Mouse (Mus musculus) kidney, postnatal 10 days (tissue): Measurements from ENCODE around the gene Ms4a10.

ENCODE experiments used
- DNase-seq: peaks from one replicate; pipeline ENCODE4 v3.0.0; 2021; ENCODE audit warnings: mixed read lengths

Gene Ms4a10

DNA sequence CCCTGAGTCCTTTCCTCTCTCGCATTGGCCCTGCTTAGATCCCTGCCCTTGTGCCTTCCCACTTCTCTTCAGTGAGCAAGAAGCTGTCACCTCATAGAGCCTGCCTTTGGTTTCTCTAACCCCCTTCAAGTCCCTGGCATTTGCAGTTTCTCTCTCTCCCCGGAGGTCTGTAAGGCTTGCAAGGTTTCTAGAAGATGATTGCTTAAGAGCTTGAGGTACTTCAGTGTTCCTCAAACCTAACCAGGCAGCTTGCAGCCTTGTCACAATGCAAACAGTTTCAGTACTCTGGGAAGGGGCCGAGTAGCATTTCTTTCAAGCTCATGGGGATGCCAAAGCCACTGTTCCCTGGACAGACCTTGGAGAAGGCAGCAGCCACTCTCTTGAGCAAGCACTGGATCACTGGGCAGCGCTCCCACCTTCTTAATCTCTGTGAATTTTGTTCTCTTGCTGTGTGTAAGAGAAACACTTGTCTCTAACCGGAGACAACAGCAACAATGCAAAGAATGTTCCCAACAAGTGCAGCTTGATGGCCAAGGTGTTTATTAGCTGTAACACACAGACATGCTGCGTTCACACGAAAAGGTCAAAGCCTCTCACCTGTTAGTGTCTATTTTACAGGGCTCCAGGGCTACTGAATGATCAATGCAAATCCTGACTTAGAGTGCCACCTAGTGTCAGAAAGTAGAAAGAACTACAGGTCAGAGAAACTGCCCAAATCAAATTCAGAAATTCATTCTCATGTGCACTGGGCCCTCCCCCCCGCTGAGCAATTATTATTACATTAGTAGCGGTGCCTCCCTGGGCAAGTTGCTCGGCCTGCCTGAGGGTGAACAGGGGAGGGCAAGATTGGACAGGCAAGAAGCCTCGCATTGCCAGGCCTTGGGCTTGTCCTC lies 15.1 kb downstream of the Ms4a10 start:
- DNase-seq, result peak; percentile 56

DNA sequence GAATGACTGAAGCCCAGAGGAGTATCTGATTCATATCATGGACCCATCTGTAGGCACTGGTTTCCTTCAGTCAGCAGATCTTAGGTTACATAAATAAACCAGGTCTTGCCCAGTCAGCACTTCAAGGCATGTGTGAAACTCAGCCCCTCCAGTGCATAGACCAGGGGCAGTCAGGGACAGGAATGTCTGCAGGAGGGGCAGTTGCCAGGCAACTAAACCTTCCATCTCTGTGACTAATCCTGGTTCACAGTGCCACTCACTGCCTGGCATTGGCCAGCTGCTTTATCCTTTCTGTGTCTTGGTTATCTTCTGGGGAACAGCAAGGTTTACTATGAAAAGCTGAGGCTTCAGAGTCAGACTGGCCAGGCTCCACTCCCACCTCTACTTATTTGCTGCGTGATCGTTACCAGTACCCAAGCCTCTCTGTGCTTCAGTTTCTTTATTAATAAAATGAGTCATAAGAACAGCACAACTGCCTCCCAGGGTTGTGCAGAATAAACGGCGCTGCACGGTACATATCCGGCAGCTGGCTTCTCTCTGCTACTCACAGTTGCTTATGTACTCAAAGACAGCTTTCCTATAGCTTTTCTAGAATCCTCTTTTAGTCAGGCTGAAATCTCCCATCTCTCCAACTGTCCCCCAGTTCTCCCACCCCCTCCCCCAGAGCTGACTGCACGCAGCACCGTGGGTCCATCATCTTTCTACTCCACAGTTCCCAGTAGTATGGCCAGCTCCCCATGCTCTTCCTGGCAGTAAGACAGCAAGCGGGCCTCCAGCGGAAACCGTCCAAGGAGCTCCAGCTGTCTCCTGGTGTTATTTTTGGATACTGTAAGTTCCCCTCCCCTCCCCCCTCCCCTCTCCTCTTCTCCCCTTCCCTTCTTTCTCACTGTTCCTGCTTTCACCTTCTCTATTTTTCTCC lies 22.2 kb downstream of the Ms4a10 start:
- DNase-seq, result peak; percentile 82

DNA sequence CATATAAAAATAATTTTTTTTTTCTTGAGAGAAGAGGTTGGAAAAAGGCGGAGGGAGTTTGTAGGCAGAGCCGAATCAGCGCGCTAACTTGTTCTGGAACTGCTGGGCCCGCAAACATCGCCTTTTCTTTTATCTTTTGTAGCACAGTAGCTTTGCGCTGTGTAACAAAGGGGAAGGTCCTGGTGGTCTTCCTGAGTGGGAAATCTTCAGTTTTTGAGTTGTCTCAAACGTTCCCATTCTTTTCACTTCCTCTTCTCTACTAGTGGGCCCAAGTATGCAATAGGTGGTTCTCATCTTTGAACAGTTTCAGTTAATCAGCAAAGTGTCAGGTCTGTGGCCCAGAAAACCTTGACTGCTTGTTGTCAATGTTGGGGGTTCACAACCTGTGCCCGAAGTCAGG lies 24.9 kb downstream of the Ms4a10 start:
- DNase-seq, result no peak

DNA sequence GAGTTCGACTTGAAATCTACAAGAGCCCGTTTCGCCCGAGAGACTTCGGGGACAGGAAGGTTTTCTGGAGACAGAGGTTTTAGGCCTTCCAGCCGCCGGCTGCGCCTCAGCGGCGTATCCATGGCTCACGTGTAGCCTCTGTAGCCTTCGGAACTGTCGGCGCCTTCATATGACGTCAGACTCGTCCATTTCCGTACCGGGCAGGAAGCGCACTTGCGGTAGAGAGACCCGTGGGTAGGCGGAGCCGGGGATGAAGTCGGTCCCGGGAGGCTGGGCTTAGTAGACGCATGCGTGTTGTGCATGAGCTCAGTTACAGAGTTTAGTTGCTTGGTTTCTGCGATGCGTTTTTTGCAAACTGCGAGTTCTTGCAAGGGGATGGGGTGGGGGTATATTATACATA lies 25.4 kb downstream of the Ms4a10 start, which contains the start of gene Ccdc86:
Gene Ccdc86, minus strand, starts transcription at position 155 of the 400 bp plus-strand sequence.
- DNase-seq, result peak; percentile 99

DNA sequence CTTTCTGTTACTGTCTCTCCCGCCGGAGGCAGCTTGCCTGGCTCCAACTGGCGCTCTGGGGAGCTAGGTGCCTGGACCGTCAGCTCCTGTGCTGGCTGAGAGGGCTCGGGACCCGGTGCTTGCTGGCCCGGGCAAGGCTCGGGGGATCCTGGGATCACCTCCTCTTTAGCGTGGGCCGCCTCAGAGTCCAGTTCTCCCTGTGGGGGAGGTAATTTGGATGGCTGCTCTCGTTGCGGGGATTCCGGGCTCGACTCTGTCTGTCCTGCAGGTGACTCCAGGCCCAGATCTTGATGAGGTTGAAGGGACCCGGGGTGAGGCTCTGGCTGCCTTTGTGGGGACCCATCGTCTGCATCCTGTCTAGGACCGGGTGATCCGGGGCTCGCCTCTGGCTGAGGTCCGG lies 26.1 kb downstream of the Ms4a10 start:
- DNase-seq, result peak; percentile 26

DNA sequence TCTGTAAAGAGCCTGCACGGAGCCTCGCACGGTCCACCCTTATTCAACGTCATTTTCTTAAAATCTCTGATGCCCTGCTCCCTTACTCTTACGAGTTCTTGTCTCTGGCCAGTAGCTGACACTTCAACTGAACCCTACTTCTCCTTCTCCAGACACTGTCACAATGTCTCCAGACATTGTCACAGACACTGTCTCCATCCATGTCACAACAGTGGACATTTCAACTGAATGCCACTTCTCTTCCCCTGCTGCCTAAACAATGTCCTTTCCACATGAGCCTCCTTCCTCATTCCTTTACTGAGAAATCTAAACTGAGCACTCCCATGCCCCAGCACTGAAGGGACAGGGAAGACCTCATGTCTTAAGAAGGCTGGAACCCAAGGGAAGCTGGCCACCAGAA lies 27.3 kb downstream of the Ms4a10 start:
- no peak for DNase-seq

DNA sequence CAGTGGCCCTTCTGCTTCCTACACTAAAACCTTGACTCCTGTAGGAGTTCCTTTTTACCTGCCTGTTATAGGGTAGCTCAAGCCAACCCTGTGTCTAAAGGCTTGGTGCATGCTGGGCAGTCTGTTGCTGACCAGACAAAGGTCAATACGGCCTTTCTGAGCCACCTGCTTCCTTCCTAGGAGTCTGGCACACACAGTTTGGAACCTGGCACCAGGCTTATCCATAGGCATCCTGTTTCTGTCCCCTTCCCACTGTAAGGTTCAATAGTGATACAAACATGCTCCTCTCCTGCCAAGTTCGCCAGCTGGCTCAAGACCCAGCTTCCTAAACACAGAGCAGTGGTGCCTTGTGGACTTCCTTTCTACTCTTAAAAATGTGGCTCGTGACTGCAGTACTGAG lies 28.0 kb downstream of the Ms4a10 start:
- DNase-seq, result no peak

DNA sequence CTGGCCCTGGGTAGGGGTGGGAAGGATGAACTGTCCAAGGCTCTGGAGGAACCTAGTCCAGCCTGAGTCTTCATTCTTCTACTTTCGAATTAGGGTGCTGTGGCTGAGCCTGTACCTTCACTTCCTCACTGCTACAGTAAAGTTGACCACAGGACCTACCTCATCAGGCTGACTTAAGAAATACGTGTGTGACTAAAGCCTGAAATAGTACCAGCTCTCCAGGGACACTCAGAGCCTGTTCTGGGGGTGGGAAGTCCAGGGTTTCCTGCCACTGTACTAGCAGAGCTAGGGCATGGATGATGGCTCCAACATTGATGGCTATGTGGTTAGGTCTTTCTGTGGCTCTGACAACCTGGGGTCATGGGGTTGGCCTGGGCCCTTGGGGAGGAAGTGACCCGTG lies 30.5 kb downstream of the Ms4a10 start:
- no peak for DNase-seq

DNA sequence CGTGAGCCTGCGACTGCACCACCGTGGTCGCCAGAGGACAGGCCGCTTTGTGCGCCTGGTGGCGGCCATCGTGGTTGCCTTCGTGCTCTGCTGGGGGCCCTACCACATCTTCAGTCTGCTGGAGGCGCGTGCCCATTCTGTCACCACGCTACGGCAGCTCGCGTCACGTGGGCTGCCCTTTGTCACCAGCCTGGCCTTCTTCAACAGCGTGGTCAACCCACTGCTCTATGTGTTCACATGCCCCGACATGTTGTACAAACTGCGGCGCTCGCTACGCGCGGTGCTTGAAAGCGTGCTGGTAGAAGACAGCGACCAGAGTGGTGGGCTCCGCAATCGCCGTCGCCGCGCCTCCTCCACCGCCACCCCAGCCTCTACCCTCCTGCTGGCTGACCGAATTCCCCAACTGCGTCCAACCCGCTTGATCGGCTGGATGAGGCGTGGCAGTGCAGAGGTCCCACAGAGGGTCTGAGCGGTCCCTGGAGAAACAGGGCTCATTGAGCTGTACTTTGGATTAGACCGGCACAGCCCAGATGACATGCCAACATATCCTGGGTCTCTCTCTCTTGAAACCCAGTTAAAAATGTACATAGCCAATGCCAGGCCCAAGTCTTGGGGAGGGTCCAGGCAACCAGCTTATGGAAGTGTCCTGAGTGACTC lies 33.5 kb downstream of the Ms4a10 start:
- peak; percentile 30 for DNase-seq

DNA sequence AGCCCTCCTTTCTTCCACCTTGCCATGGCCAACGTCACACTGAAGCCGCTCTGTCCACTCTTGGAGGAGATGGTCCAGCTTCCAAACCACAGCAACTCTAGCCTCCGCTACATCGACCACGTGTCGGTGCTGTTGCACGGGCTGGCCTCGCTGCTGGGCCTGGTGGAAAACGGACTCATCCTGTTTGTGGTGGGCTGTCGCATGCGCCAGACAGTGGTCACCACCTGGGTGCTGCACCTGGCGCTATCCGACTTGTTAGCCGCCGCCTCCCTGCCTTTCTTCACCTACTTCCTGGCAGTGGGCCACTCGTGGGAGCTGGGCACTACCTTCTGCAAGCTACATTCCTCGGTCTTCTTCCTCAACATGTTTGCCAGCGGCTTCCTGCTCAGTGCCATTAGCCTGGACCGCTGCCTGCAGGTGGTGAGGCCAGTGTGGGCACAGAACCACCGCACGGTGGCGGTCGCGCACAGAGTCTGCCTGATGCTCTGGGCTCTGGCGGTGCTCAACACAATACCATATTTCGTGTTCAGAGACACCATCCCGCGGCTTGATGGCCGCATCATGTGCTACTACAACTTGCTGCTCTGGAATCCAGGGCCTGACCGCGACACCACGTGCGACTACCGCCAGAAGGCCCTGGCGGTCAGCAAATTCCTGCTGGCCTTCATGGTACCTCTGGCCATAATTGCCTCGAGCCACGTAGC lies 34.2 kb downstream of the Ms4a10 start:
- peak; percentile 83 for DNase-seq

DNA sequence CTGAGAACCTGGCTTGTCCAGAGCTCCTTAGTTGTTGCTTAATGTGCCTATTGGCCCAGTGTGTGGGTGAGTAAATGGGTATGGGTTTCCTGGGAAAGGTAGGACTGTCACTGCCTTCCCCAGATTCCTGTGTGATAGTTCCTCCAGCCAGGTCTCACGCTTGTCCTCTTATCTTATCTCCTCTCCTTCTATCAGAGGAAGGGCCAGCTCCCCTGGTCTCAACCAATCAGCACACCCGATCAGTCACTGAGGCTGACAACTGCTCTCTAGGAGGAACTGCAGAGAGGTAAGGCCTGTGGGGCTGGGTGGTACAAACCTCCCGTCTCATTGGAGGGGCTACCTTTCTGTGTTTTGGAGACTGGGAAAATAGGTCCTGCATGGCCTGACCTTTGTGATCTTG lies 35.7 kb downstream of the Ms4a10 start:
- no peak for DNase-seq

DNA sequence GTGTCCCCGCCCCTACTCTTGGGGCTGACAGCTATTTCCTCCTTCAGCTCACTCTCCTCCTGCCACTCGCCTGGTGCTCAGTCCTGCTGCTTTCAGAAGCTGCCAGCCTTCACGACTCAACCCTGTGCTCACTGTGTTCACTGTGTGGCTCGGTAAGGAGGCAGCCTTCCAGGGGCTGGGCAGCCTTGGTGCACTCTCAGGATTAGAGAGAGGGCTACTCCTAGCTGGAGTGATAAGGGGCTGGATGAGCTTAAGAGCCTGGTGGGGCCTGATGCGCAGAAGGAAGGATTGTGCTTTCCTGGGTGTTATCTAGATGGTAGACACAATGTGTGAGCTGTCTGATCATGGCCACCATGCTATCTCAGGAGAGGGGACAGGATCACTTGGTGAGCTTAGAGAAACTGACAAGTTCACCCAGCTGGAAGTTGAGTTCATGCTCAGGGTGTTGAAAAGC lies 37.3 kb downstream of the Ms4a10 start, which contains the start of gene Ptgdr2:
Gene Ptgdr2, plus strand, starts transcription at position 51 of the 454 bp plus-strand sequence.
- DNase-seq, result no peak

DNA sequence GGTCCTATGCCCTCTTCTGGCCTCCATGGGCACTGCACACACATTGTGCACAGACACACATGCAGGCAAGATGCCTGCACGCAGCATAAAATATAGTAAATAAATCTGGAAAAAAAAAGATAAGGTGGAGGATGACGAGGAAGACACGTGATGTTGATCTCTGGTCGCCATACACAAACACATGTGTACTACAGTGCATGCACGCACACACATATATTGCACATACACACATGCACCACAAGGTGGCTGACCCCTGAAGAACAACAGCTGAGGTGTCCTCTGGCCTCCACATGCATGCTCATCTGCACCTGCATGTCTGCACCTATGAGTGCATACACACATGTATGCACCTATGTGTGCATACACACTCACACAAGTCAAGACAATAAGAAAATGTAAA lies 38.4 kb downstream of the Ms4a10 start:
- DNase-seq, result no peak

DNA sequence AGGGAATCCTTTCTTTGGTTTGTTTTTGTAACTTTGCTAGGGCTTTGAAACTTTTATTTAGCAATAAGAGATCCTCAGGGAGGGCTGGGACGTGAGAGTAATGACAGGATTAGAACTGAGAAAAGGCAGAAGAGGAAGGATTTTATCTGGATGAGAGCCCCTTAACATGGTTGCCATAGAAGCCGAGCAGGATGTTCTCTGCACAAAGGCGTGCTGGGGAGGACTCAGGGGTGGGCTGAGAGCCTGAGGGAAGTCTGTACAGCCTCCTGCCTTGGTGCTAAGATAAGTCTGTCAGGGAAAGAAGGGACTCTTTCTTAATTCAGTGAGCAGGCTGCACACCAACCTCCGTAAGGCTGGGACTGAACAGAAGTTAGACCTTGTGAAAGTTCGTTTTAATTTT lies 39.4 kb downstream of the Ms4a10 start:
- DNase-seq, result no peak

DNA sequence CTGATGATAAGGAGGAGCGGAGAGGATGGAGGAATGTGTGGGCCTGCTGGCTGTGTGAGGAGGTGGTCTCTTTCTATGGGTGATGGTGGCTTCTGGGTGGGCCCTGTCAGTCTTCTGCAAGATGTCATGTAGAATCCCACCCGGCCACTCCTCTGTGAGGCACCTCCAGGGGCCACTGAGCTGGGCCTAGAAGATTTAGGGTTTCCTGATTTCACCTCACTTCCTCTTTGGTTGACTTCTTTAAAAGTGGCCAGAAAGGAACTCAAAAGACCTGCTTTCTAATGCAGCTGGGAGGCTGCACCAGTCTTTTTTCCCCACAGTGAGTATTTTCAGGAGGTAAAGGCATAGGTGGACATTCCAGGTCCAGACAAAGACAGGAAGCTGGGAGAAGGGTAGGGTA lies 43.8 kb downstream of the Ms4a10 start:
- DNase-seq, result no peak

DNA sequence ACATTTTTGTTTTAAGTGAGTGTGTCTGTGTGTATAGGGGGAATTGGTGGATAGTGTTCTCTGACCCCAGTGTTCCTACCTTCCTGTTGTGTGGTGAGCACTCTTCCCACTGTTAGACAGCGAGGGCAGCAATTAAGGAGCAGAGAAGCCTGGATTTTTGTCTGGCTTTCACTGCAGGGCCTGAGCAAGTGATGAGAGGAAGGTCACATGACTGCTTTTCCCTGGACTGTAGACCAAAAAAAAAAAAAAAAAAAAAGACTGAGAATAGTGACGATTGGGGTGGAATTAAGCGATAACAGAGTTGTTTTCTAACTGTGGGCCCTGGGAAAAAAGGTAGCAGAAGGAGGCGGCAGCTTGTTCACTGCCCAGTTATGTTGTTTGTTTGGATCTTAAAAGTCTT lies 47.8 kb downstream of the Ms4a10 start:
- no peak for DNase-seq

DNA sequence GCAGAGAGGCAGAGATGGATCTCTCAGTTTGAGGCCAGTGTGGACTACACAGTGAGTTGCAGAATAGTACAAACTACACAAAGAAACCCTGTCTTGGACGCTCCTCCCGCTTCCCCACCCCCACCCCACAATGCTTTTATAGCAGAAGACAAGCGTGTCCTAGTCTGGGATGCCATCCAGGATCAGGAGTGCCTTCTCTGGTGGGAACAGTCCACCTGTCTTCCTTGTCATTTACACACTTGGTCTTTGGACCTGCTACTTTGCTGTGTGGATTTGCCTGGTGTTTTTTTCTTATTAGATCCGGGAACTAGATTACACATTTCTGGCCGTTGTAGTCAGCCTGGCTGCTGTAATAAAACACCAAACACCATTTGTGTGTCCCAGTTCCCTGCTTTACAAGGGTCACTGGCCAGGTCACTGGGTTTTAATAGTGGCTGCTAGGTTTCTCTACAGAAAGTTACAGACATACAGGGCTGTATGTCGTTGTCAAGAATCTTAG lies 48.3 kb downstream of the Ms4a10 start:
- DNase-seq, result peak; percentile 35

DNA sequence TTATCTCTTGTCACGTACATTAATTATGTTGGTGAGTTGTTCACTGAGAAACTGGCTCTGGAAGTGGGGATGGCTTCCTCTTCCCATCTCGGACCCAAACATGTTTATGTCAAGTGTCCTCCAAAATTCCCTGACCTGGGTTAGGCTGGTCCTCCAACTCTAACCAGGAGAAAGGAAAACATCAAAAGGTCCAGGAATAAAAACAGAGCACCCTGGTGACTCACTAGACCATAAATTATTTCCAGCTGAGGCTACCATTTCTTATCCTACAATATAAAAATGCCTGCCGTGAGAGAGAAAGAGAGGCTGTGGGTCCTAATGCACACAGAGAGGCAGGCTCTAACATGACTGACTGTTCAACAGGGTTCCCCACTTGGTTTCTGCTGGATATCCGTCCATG lies 50.2 kb downstream of the Ms4a10 start:
- DNase-seq, result no peak

DNA sequence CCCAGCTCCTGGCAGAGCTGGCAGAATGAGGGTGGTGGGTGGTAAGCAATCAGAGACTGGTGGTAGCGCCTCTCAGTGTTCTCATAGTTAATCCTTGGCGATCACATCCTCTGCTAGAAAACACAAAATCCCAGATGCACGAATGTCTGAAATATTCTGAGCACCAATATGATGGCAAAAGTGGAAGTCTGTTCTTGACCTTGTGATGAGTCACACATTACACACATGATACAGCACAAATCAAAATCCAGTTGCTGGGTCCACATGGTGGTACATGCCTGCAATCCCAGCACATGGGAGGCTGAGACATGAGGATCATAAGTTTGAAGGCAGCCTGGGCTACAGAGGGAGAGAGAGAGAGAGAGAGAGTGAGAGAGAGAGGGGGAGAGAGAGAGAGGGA lies 53.4 kb downstream of the Ms4a10 start:
- DNase-seq, result no peak

DNA sequence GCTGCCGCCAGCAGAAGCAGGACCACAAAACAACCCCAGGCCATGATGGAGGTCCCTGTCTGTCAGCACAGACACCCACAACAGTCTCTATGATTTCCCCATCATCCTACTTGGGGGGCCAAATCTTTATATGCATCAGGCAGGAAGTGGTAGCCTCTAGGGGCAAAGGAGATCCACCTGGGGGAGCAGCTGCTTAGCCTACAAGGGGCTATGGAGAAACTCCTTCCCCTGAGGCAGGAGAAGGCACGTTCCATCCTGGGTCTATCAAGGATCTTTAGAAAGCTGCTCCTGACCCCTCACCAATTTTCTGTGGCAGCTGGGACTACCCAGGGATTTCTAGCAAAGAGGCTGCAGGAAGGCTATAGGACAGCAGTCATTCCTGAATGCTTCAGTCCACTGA lies 53.9 kb downstream of the Ms4a10 start, which contains the start of gene Zp1:
Gene Zp1, minus strand, starts transcription at position 101 of the 400 bp plus-strand sequence.
- DNase-seq, result no peak

DNA sequence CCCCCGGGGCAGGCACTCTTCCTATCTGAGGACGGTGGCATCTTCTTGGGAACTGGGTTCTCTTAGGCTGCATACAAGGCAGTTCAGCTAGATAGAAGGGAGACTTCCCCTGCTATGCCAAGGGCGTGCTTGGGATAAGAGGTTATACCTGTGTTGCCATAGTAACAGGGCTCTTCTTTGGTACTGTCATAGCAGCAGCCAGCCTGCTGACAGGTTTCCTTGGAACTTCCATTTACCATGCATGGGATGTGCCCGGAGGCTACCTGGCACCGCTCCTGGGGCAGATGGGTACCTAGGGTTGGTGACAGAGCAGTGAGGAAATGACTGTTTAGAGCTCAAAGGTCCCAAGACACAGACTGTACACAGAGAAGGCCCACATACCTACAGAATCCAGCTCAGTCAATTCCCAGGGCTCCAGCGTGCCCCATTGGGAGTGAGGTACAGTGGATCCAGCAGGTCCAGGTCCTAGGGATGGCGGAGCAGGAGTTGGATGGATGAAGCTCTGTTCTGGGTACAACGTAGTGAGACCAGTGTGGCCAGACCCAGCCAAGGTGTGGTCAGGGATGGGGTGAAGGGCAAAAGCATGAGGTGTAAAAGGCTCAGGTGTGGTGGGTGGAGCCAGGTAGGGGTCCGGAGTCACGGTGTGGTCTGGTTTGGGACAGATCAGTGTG lies 56.0 kb downstream of the Ms4a10 start:
- DNase-seq, result no peak
